Mouse (Mus musculus) thymus, postnatal 0 days (tissue): ENCODE results near the gene Xpnpep2. TPM values are rescaled to one million over a fixed set of nuclear protein-coding genes. Genes with fewer than 3 reads are reported as not detected.

Experiments used
- DNase-seq: peaks from one replicate; pipeline ENCODE4 v3.0.0-alpha.2; 2015; ENCODE audit warnings: low spot score
- polyA plus RNA-seq: library from polyadenylated mRNA; unstranded; fragments of >200 nt; fragmentation: Nextera tagmentation; extraction: Ambion mirVana; gene quantifications from 2 replicates; pipeline ENCODE4 v1.2.1, GENCODE M21; 2015

The Xpnpep2 gene
- polyA plus RNA-seq, 1 experiment from 2014 or later = 0.55 TPM

GRCm38 (mm10) chrX:48158229-48158919 lies 49.8 kb downstream of the Xpnpep2 start:
- no peak for DNase-seq

DNA sequence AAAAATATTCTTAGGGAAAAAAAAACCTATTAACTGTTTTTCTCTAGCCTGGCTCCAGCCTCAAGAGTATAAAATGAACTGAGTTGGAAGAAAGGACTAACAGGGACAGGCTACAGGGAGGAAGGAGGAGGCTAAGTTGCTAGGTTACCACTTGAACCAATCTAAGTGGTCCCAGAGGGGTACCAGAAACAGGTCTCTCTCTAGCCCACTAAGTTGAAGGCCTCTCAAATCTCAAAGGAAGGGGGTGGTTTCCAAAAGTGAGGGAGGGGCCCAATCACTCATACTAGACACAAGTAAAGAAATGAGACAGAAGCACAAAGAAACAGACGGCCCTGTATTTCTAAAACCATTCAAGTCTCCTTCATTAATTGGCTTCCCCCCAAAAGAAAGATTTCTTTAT lies 61.4 kb downstream of the Xpnpep2 start:
- DNase-seq = no peak

GRCm38 (mm10) chrX:48170368-48170767 lies 61.8 kb downstream of the Xpnpep2 start:
- no peak for DNase-seq

- DNase-seq = no peak
These were observed 73.3 kb downstream of the Xpnpep2 start for GRCm38 (mm10) chrX:48181844-48182243.

GRCm38 (mm10) chrX:48184703-48185102 lies 76.2 kb downstream of the Xpnpep2 start:
- DNase-seq = no peak

Other genes with a start within 250 kb of the Xpnpep2 start
- 1.8 and 2.6 TPM in 2 replicates for gene Smarca1, start 215.8 kb upstream of the Xpnpep2 start, polyA plus RNA-seq
- gene Ocrl, start 196.3 kb upstream of the Xpnpep2 start, polyA plus RNA-seq = 4.5 and 5.9 TPM in 2 replicates
- 1.4 and 1.5 TPM in 2 replicates for gene Apln, start 73.9 kb upstream of the Xpnpep2 start, polyA plus RNA-seq
- 240 and 251 TPM in 2 replicates for gene Sash3, start 37.7 kb downstream of the Xpnpep2 start, polyA plus RNA-seq
- 3.0 and 4.1 TPM in 2 replicates for gene Zdhhc9, start 100.2 kb downstream of the Xpnpep2 start, polyA plus RNA-seq
- gene Utp14a, start 148.1 kb downstream of the Xpnpep2 start, polyA plus RNA-seq = 26.8 and 27.3 TPM in 2 replicates
- 1.4 and 1.8 TPM in 2 replicates for gene Bcorl1, start 232.6 kb downstream of the Xpnpep2 start, polyA plus RNA-seq